Mouse (Mus musculus) liver, postnatal 0 days (tissue): Measurements from ENCODE around the gene Fam193b. TPM values are rescaled to one million over a fixed set of nuclear protein-coding genes. Genes with fewer than 3 reads are reported as not detected.

Source experiments
- ATAC-seq: fragments of 200-750 bp; cut with Nextera tagmentation; 2 replicates; pipeline ENCODE4 v1.8.0; 2017; ENCODE audit warnings: mild to moderate bottlenecking, moderate library complexity
- DNase-seq: peaks from one replicate; pipeline ENCODE4 v3.0.0-alpha.2; 2016
- H3K27ac ChIP-seq: fragments of 300-500 bp; sonication (generic); 2 replicates; pipeline ENCODE4 v1.5.1; 2014; ENCODE audit warnings: antibody characterized with exemption, moderate library complexity, mild to moderate bottlenecking, low read depth
- H3K27me3 ChIP-seq: fragments of 300-500 bp; sonication (generic); 2 replicates; pipeline ENCODE4 v1.6.1; 2014; ENCODE audit warnings: low read length, control low read depth, mixed read lengths; ENCODE audit not compliant: insufficient read depth
- H3K36me3 ChIP-seq: fragments of 300-500 bp; sonication (generic); replicated peaks from 2 replicates; pipeline ENCODE4 v1.6.1; 2014; ENCODE audit warnings: mild to moderate bottlenecking, control low read depth, low read length, moderate library complexity, mixed read lengths; ENCODE audit not compliant: insufficient read depth
- H3K4me1 ChIP-seq: fragments of 300-500 bp; sonication (generic); 2 replicates; pipeline ENCODE4 v1.6.1; 2014; ENCODE audit warnings: antibody characterized with exemption, mild to moderate bottlenecking, control low read depth; ENCODE audit not compliant: insufficient read depth
- H3K4me2 ChIP-seq: fragments of 300-500 bp; sonication (generic); 2 replicates; pipeline ENCODE4 v1.6.1; 2014; ENCODE audit warnings: low read depth, mild to moderate bottlenecking, low read length, moderate library complexity, mixed read lengths
- H3K4me3 ChIP-seq: fragments of 300-500 bp; sonication (generic); 2 replicates; pipeline ENCODE4 v1.5.1; 2014; ENCODE audit warnings: low read depth, low read length
- H3K9ac ChIP-seq: fragments of 300-500 bp; sonication (generic); replicated peaks from 2 replicates; pipeline ENCODE4 v1.6.1; 2014; ENCODE audit warnings: mild to moderate bottlenecking, moderate library complexity
- H3K9me3 ChIP-seq: fragments of 300-500 bp; sonication (generic); 2 replicates; pipeline ENCODE4 v1.6.1; 2016; ENCODE audit warnings: mild to moderate bottlenecking, control low read depth, low read length, mixed read lengths
- CTCF ChIP-seq: sonication (generic); IDR thresholded peaks from 2 replicates; pipeline ENCODE4 v1.5.1; 2016; ENCODE audit warnings: antibody characterized with exemption, low read depth
- EP300 ChIP-seq: IDR thresholded peaks from 2 replicates; pipeline ENCODE4 v1.6.1; 2016; ENCODE audit warnings: antibody characterized with exemption, low read depth, mild to moderate bottlenecking
- WGBS: fragments of 180-500 bp; shearing (Covaris S2); extraction: QIAGEN DNeasy Blood & Tissue Kit; methylation state at CpG from one replicate; pipeline ENCODE4 v1.1.7; 2014; ENCODE audit not compliant: insufficient replicate concordance; 5-methylcytosine and 5-hydroxymethylcytosine counted together
- polyA plus RNA-seq: library from polyadenylated mRNA; unstranded; fragments of >200 nt; fragmentation: Nextera tagmentation; extraction: Ambion mirVana; gene quantifications from 2 replicates; pipeline ENCODE4 v1.2.1, GENCODE M21; 2015

The Fam193b gene
- polyA plus RNA-seq, 1 experiment from 2014 or later = 5.0 TPM

GRCm38 (mm10) chr13:55510332-55510667 lies 60.6 kb downstream of the Fam193b start:
- Histone ChIP-seq H3K4me1 (peaks cover 32% of the 10 kb centered on the region), H3K4me2 (0 out of 2 replicates have a peak overlapping the region, but pooled peaks have one; percentile 98), H3K27ac (peak overlapping the region; percentile 0; the same call in 1 of the 2 replicates), H3K27me3 (0 out of 2 replicates have a peak, but pooled peaks cover 6% of the 10 kb centered on the region), H3K9ac (no peak overlapping the region), H3K9me3 (no peaks in the 10 kb centered on the region), H3K36me3 (peaks cover 32% of the 10 kb centered on the region), H3K4me3 (no peak overlapping the region)
- 24% methylated on average over 3 of the region's 3 CpGs for WGBS
- DNase-seq (peak; percentile 44), ATAC-seq (peak; percentile 29)
- TF ChIP-seq CTCF (no peak), EP300 (no peak)

- DNase-seq (no peak), ATAC-seq (no peak)
- Histone ChIP-seq H3K9ac (no peak overlapping the region), H3K4me1 (peaks cover 32% of the 10 kb centered on the region), H3K4me3 (no peak overlapping the region), H3K27ac (no peak overlapping the region), H3K36me3 (peaks cover 46% of the 10 kb centered on the region), H3K4me2 (no peak overlapping the region), H3K9me3 (no peaks in the 10 kb centered on the region), H3K27me3 (no peaks in the 10 kb centered on the region)
- TF ChIP-seq CTCF (no peak), EP300 (no peak)
- WGBS = 94% methylated on average over 10 of the region's 10 CpGs
Observed at GRCm38 (mm10) chr13:55508531-55508930, 62.4 kb downstream of the Fam193b start.

- Histone ChIP-seq H3K9ac (no peak overlapping the region), H3K4me3 (no peak overlapping the region), H3K9me3 (no peaks in the 10 kb centered on the region), H3K4me2 (no peak overlapping the region), H3K36me3 (peaks cover 52% of the 10 kb centered on the region), H3K4me1 (peaks cover 32% of the 10 kb centered on the region), H3K27me3 (no peaks in the 10 kb centered on the region), H3K27ac (no peak overlapping the region)
- no peak for ATAC-seq
- peak; percentile 12 for DNase-seq
- TF ChIP-seq CTCF = peak; percentile 24
- TF ChIP-seq EP300 = no peak
- WGBS = 77% methylated on average over 11 of the region's 11 CpGs
Observed at GRCm38 (mm10) chr13:55507877-55508276, 63.0 kb downstream of the Fam193b start.

- ATAC-seq (no peak), DNase-seq (no peak)
- H3K27me3 ChIP-seq = no peaks in the 10 kb centered on the region
- H3K4me1 ChIP-seq = peaks cover 23% of the 10 kb centered on the region
- H3K4me2 ChIP-seq = no peak overlapping the region
- H3K9me3 ChIP-seq = no peaks in the 10 kb centered on the region
- H3K9ac ChIP-seq = no peak overlapping the region
- WGBS = 88% methylated on average over 10 of the region's 10 CpGs
- peaks cover 55% of the 10 kb centered on the region for H3K36me3 ChIP-seq
- H3K27ac ChIP-seq = no peak overlapping the region
- no peak overlapping the region for H3K4me3 ChIP-seq
- TF ChIP-seq CTCF (no peak), EP300 (no peak)
Observed at GRCm38 (mm10) chr13:55506697-55507096, 64.2 kb downstream of the Fam193b start.

- H3K27ac ChIP-seq = no peak overlapping the region
- WGBS = 88% methylated on average over 9 of the region's 9 CpGs
- no peak for DNase-seq
- H3K27me3 ChIP-seq = no peaks in the 10 kb centered on the region
- H3K9me3 ChIP-seq = no peaks in the 10 kb centered on the region
- peaks cover 14% of the 10 kb centered on the region for H3K4me1 ChIP-seq
- TF ChIP-seq CTCF (no peak), EP300 (no peak)
- no peak overlapping the region for H3K9ac ChIP-seq
- ATAC-seq = no peak
- H3K36me3 ChIP-seq = peaks cover 55% of the 10 kb centered on the region
- H3K4me2 ChIP-seq = no peak overlapping the region
- H3K4me3 ChIP-seq = no peak overlapping the region
Observed at GRCm38 (mm10) chr13:55505810-55506209, 65.1 kb downstream of the Fam193b start.

- Histone ChIP-seq H3K27ac (no peak overlapping the region), H3K9ac (no peak overlapping the region), H3K36me3 (peaks cover 51% of the 10 kb centered on the region), H3K4me1 (no peaks in the 10 kb centered on the region), H3K9me3 (no peaks in the 10 kb centered on the region), H3K4me2 (no peak overlapping the region), H3K27me3 (no peaks in the 10 kb centered on the region), H3K4me3 (no peak overlapping the region)
- DNase-seq (no peak), ATAC-seq (no peak)
- 75% methylated on average over 5 of the region's 5 CpGs for WGBS
- TF ChIP-seq EP300 = no peak
- no peak for TF ChIP-seq CTCF
Observed at GRCm38 (mm10) chr13:55504390-55504789, 66.5 kb downstream of the Fam193b start.

DNA sequence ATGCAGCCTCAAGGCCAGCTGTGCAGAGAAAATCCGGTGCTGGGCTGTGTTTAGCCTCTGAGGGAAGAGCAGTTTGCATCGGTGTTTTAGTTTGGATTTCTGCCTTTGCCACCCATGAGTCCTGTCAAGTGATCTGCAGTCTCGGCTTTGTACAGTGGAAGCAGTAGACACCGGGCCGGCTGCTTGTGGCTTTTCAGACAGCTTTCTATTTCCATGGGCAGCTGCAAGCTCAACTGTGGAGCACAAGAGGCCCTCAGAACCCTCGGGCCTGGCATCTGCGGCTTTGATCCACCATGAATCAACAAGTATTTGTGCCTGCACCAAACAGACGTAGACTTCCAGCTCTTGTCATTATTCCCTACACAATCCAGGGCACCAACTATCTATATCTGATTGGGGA lies 68.5 kb downstream of the Fam193b start:
- Histone ChIP-seq H3K36me3 (peaks cover 49% of the 10 kb centered on the region), H3K4me2 (no peak overlapping the region), H3K9me3 (no peaks in the 10 kb centered on the region), H3K4me1 (no peaks in the 10 kb centered on the region), H3K27me3 (no peaks in the 10 kb centered on the region), H3K9ac (no peak overlapping the region), H3K27ac (no peak overlapping the region), H3K4me3 (no peak overlapping the region)
- no peak for TF ChIP-seq CTCF
- TF ChIP-seq EP300 = no peak
- ATAC-seq = no peak
- no peak for DNase-seq
- 76% methylated on average over 8 of the region's 8 CpGs for WGBS
